Mouse (Mus musculus) ES-E14 (cell line): Measurements from ENCODE around the gene Utrn. TPM values are rescaled to one million over a fixed set of nuclear protein-coding genes. Genes with fewer than 3 reads are reported as not detected.
A peak's percentile ranks its signal among the peaks of the same experiment; 100 is the strongest.

Experiments
- DNase-seq: peaks from one replicate; pipeline ENCODE4 v3.0.0-alpha.2; 2013; ENCODE audit warnings: low read depth, low spot score
- H3K27ac ChIP-seq: 2 replicates; pipeline ENCODE4 v1.5.1; 2012; ENCODE audit warnings: low read depth, mild to moderate bottlenecking, low read length, moderate library complexity, mixed read lengths; ENCODE audit not compliant: poor library complexity, insufficient read depth, severe bottlenecking
- H3K36me3 ChIP-seq: 2 replicates; pipeline ENCODE4 v1.6.1; 2012; ENCODE audit warnings: mild to moderate bottlenecking, low read length, moderate library complexity, mixed read lengths; ENCODE audit not compliant: control insufficient read depth, poor library complexity, insufficient read depth, severe bottlenecking
- H3K4me1 ChIP-seq, 2 experiments: fragments of 150-350 bp in 1 of 2; sonication (generic) in 1 of 2; 2 replicates each; pipeline ENCODE4 v1.6.1; 2012; ENCODE audit warnings: low read length in 2 of 2, mild to moderate bottlenecking in 1 of 2, mixed read lengths in 1 of 2; ENCODE audit not compliant: control insufficient read depth in 2 of 2, insufficient read depth in 2 of 2, poor library complexity in 1 of 2
- H3K4me3 ChIP-seq, 2 experiments: fragments of 150-350 bp in 1 of 2; sonication (generic) in 1 of 2; 2 replicates each; pipeline ENCODE4 v1.5.1; 2012; ENCODE audit warnings: low read length in 2 of 2, low read depth in 1 of 2, mild to moderate bottlenecking in 1 of 2, mixed read lengths in 1 of 2; ENCODE audit not compliant: insufficient read depth in 1 of 2, poor library complexity in 1 of 2, severe bottlenecking in 1 of 2
- H3K9ac ChIP-seq: 2 replicates; pipeline ENCODE4 v1.6.1; 2012; ENCODE audit warnings: low read depth, mild to moderate bottlenecking, low read length, mixed read lengths; ENCODE audit not compliant: poor library complexity, insufficient read depth, severe bottlenecking
- H3K9me3 ChIP-seq: fragments of 150-350 bp; sonication (generic); 2 replicates; pipeline ENCODE4 v1.6.1; 2012; ENCODE audit warnings: low read depth, mild to moderate bottlenecking, low read length; ENCODE audit not compliant: control insufficient read depth, insufficient read depth
- CHD2 ChIP-seq: IDR thresholded peaks from 2 replicates; pipeline ENCODE4 v1.6.1; 2014; ENCODE audit warnings: mild to moderate bottlenecking, low read depth, low read length, inconsistent platforms
- HCFC1 ChIP-seq: IDR thresholded peaks from 2 replicates; pipeline ENCODE4 v1.6.1; 2012; ENCODE audit warnings: low read length, inconsistent platforms, borderline replicate concordance; ENCODE audit not compliant: insufficient read depth
- MAFK ChIP-seq: IDR thresholded peaks from 2 replicates; pipeline ENCODE4 v1.6.1; 2014; ENCODE audit warnings: mild to moderate bottlenecking, low read depth, low read length, inconsistent platforms; ENCODE audit not compliant: insufficient read depth
- ZC3H11A ChIP-seq: IDR thresholded peaks from 2 replicates; pipeline ENCODE4 v1.6.1; 2012; ENCODE audit warnings: low read depth, mild to moderate bottlenecking, inconsistent platforms, low read length, borderline replicate concordance
- ZNF384 ChIP-seq: IDR thresholded peaks from 2 replicates; pipeline ENCODE4 v1.6.1; 2012; ENCODE audit warnings: low read depth, low read length, inconsistent platforms
- in situ Hi-C, 2 experiments: fragments of 600-800 bp; cut with MboI; formaldehyde crosslinking; loops; one replicate each; pipeline ENCODE4 v1.15.1; 2025; ENCODE audit warnings: low sequenced_read_pairs in 2 of 2, inconsistent platforms in 1 of 2; ENCODE audit not compliant: unreplicated experiment in 2 of 2
- total RNA-seq: library from RNA; depleted of rRNA; stranded (reverse); fragments of 300-350 nt; gene quantifications from 2 replicates; pipeline ENCODE4 v1.2.3, GENCODE M21; 2012

The Utrn gene
- total RNA-seq, 1 experiment, result 66.9 TPM

DNA sequence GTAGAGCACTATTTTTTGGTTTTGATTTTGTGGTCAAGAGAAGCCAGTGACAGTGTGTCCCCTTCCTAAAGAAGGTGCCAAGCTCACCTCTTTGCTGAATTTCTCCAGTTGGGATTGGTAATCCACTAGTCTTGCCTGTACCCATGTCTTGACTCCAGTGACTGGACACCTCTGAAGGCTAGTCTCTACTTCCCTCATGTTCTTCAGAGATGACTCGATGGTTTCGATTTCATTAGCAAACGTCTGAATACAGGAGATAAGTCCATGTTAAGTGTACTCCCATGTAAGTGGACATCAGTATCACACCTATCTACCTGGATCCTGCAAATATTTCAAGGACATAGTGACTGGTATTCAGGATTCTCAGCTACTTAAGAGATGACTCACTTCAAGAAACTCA is 171.3 kb downstream of the Utrn start:
- Histone ChIP-seq H3K36me3 (no peaks in the 10 kb centered on the region), H3K9ac (no peak overlapping the region), H3K9me3 (no peaks in the 10 kb centered on the region), H3K4me3 (no peak overlapping the region), H3K27ac (no peak overlapping the region), H3K4me1 (peaks cover 0 to 3% of the 10 kb centered on the region in 2 experiments; a peak in 1 of 4 replicates)
- in situ Hi-C loops, result no loop called here
- DNase-seq, result no peak
- TF ChIP-seq ZNF384 (no peak), MAFK (no peak), ZC3H11A (no peak), CHD2 (no peak), HCFC1 (no peak)

- no peak for DNase-seq
- H3K27ac ChIP-seq, result no peak overlapping the region
- in situ Hi-C loops, result no loop called here
- no peak overlapping the region for H3K4me3 ChIP-seq
- H3K9me3 ChIP-seq, result no peaks in the 10 kb centered on the region
- no peak overlapping the region for H3K9ac ChIP-seq
- H3K4me1 ChIP-seq, result peaks cover 0 to 3% of the 10 kb centered on the region in 2 experiments; a peak in 1 of 4 replicates
- H3K36me3 ChIP-seq, result no peaks in the 10 kb centered on the region
- TF ChIP-seq MAFK (no peak), ZNF384 (no peak), CHD2 (no peak), HCFC1 (no peak), ZC3H11A (no peak)
Measured at GRCm38 (mm10) chr10:12696704-12697103, 172.5 kb downstream of the Utrn start.

GRCm38 (mm10) chr10:12694774-12695173 is 174.4 kb downstream of the Utrn start:
- Histone ChIP-seq H3K4me3 (no peak overlapping the region), H3K27ac (peak overlapping the region; percentile 36; the same call in 1 of the 2 replicates), H3K4me1 (peaks cover 0 to 3% of the 10 kb centered on the region in 2 experiments; a peak in 1 of 4 replicates), H3K9ac (no peak overlapping the region), H3K36me3 (no peaks in the 10 kb centered on the region), H3K9me3 (no peaks in the 10 kb centered on the region)
- no peak for DNase-seq
- TF ChIP-seq ZNF384 (no peak), ZC3H11A (no peak), MAFK (no peak), CHD2 (no peak), HCFC1 (no peak)
- in situ Hi-C loops, result no loop called here

GRCm38 (mm10) chr10:12690601-12691000 is 178.6 kb downstream of the Utrn start:
- Histone ChIP-seq H3K9ac (no peak overlapping the region), H3K9me3 (no peaks in the 10 kb centered on the region), H3K4me1 (peaks cover 0 to 3% of the 10 kb centered on the region in 2 experiments; a peak in 1 of 4 replicates), H3K36me3 (no peaks in the 10 kb centered on the region; the same call in 1 of the 2 replicates), H3K4me3 (no peak overlapping the region), H3K27ac (no peak overlapping the region)
- in situ Hi-C loops, result no loop called here
- DNase-seq, result no peak
- TF ChIP-seq ZNF384 (no peak), CHD2 (no peak), HCFC1 (no peak), ZC3H11A (peak; percentile 20; the same call in 1 of the 2 replicates), MAFK (no peak)

GRCm38 (mm10) chr10:12685683-12686082 is 183.5 kb downstream of the Utrn start:
- Histone ChIP-seq H3K9ac (no peak overlapping the region), H3K36me3 (peaks cover 6% of the 10 kb centered on the region), H3K4me3 (no peak overlapping the region), H3K27ac (no peak overlapping the region), H3K4me1 (no peaks in the 10 kb centered on the region), H3K9me3 (no peaks in the 10 kb centered on the region)
- in situ Hi-C loops, result no loop called here
- no peak for DNase-seq
- no peak for TF ChIP-seq ZNF384
- no peak for TF ChIP-seq ZC3H11A
- no peak for TF ChIP-seq MAFK
- TF ChIP-seq HCFC1, result no peak
- TF ChIP-seq CHD2, result no peak
